Mouse (Mus musculus): ENCODE results near the gene Elac2.

- TF ChIP-seq CTCF (IDR thresholded peaks at IDR 0.05; ENCODE audit: insufficient read depth, low read depth, low read length) (no peak), POLR2A (IDR thresholded peaks at IDR 0.05; ENCODE audit: insufficient read depth, low read depth, low read length) (no peak)
Measured at GRCm38 (mm10) chr11:65003611-65004010, 24.8 kb downstream of the Elac2 start.
